Mouse (Mus musculus) liver, embryonic 13.5 days (tissue): ENCODE measurements at regions not wholly inside any gene's neighbourhood (a gene's known extent, or its start where the extent isn't known, plus 50 kb on each side); places are given as distances from the start of the nearest gene placed in this dataset.

ENCODE experiments used
- ATAC-seq: fragments of 200-750 bp; cut with Nextera tagmentation; 2 replicates; pipeline ENCODE4 v1.8.0; 2017; ENCODE audit warnings: low read depth, mild to moderate bottlenecking, moderate number of reproducible peaks, moderate library complexity
- DNase-seq: peaks from one replicate; pipeline ENCODE4 v3.0.0; 2022
- H3K27ac ChIP-seq: fragments of 300-500 bp; sonication (generic); 2 replicates; pipeline ENCODE4 v1.5.1; 2015; ENCODE audit warnings: moderate library complexity, mild to moderate bottlenecking, inconsistent platforms
- H3K27me3 ChIP-seq: fragments of 300-500 bp; sonication (generic); 2 replicates; pipeline ENCODE4 v1.6.1; 2015; ENCODE audit warnings: mild to moderate bottlenecking, inconsistent platforms
- H3K36me3 ChIP-seq: fragments of 300-500 bp; sonication (generic); 2 replicates; pipeline ENCODE4 v1.6.1; 2015; ENCODE audit warnings: mild to moderate bottlenecking, inconsistent platforms
- H3K4me1 ChIP-seq: fragments of 300-500 bp; sonication (generic); replicated peaks from 2 replicates; pipeline ENCODE4 v1.6.1; 2015; ENCODE audit warnings: inconsistent platforms
- H3K4me2 ChIP-seq: fragments of 300-500 bp; sonication (generic); 2 replicates; pipeline ENCODE4 v1.6.1; 2015; ENCODE audit warnings: inconsistent platforms, mild to moderate bottlenecking, moderate library complexity
- H3K4me3 ChIP-seq: fragments of 300-500 bp; sonication (generic); replicated peaks from 2 replicates; pipeline ENCODE4 v1.5.1; 2015; ENCODE audit warnings: mild to moderate bottlenecking, inconsistent platforms
- H3K9ac ChIP-seq: fragments of 300-500 bp; sonication (generic); 2 replicates; pipeline ENCODE4 v1.6.1; 2015; ENCODE audit warnings: mild to moderate bottlenecking, inconsistent platforms
- H3K9me3 ChIP-seq: fragments of 300-500 bp; sonication (generic); replicated peaks from 2 replicates; pipeline ENCODE4 v1.6.1; 2016; ENCODE audit warnings: inconsistent platforms
- WGBS: fragments of 180-500 bp; shearing (Covaris S2); methylation state at CpG from one replicate; pipeline ENCODE4 v1.1.7; 2015; ENCODE audit not compliant: insufficient replicate concordance; 5-methylcytosine and 5-hydroxymethylcytosine counted together

GRCm38 (mm10) chr13:63659412-63659811 lies 86.0 kb upstream of the Ptch1 start:
- no peak overlapping the region for H3K4me2 ChIP-seq
- H3K36me3 ChIP-seq, result no peaks in the 10 kb centered on the region
- H3K9me3 ChIP-seq, result no peaks in the 10 kb centered on the region
- 75% methylated on average over 7 of the region's 7 CpGs for WGBS
- no peak overlapping the region for H3K27ac ChIP-seq
- no peak for ATAC-seq
- H3K9ac ChIP-seq, result no peak overlapping the region
- no peak overlapping the region for H3K4me3 ChIP-seq
- DNase-seq, result no peak
- no peaks in the 10 kb centered on the region for H3K27me3 ChIP-seq
- H3K4me1 ChIP-seq, result no peaks in the 10 kb centered on the region

GRCm38 (mm10) chr13:63660431-63660830 lies 87.0 kb upstream of the Ptch1 start:
- no peak overlapping the region for H3K4me2 ChIP-seq
- no peaks in the 10 kb centered on the region for H3K9me3 ChIP-seq
- ATAC-seq (no peak), DNase-seq (no peak)
- H3K27me3 ChIP-seq, result no peaks in the 10 kb centered on the region
- H3K36me3 ChIP-seq, result no peaks in the 10 kb centered on the region
- H3K27ac ChIP-seq, result no peak overlapping the region
- H3K4me1 ChIP-seq, result no peaks in the 10 kb centered on the region
- no peak overlapping the region for H3K4me3 ChIP-seq
- WGBS, result 60% methylated on average over 4 of the region's 4 CpGs
- H3K9ac ChIP-seq, result no peak overlapping the region

GRCm38 (mm10) chr13:63668576-63668975 lies 95.2 kb upstream of the Ptch1 start:
- WGBS, result 35% methylated on average over 4 of the region's 4 CpGs
- Histone ChIP-seq H3K9me3 (no peaks in the 10 kb centered on the region), H3K9ac (no peak overlapping the region), H3K27me3 (no peaks in the 10 kb centered on the region), H3K4me3 (no peak overlapping the region), H3K36me3 (no peaks in the 10 kb centered on the region), H3K27ac (no peak overlapping the region), H3K4me2 (no peak overlapping the region), H3K4me1 (no peaks in the 10 kb centered on the region)
- no peak for DNase-seq
- ATAC-seq, result no peak

GRCm38 (mm10) chr13:63669031-63669430 lies 95.6 kb upstream of the Ptch1 start:
- Histone ChIP-seq H3K27me3 (no peaks in the 10 kb centered on the region), H3K4me2 (no peak overlapping the region), H3K27ac (no peak overlapping the region), H3K36me3 (no peaks in the 10 kb centered on the region), H3K9ac (no peak overlapping the region), H3K4me3 (no peak overlapping the region), H3K4me1 (no peaks in the 10 kb centered on the region), H3K9me3 (no peaks in the 10 kb centered on the region)
- WGBS, result 38% methylated on average over 2 of the region's 2 CpGs
- ATAC-seq (no peak), DNase-seq (no peak)

GRCm38 (mm10) chr13:63672425-63672824 lies 99.0 kb upstream of the Ptch1 start:
- Histone ChIP-seq H3K36me3 (no peaks in the 10 kb centered on the region), H3K4me1 (no peaks in the 10 kb centered on the region), H3K4me3 (no peak overlapping the region), H3K4me2 (no peak overlapping the region), H3K9ac (no peak overlapping the region), H3K27ac (no peak overlapping the region), H3K9me3 (no peaks in the 10 kb centered on the region), H3K27me3 (no peaks in the 10 kb centered on the region)
- no peak for DNase-seq
- no peak for ATAC-seq
- 52% methylated on average over 4 of the region's 4 CpGs for WGBS

- DNase-seq, result no peak
- no peaks in the 10 kb centered on the region for H3K36me3 ChIP-seq
These were observed 104.3 kb upstream of the Ptch1 start for GRCm38 (mm10) chr13:63677696-63678095.

GRCm38 (mm10) chr13:63678265-63679260 lies 105.2 kb upstream of the Ptch1 start:
- 48% methylated on average over 10 of the region's 10 CpGs for WGBS
- no peak overlapping the region for H3K9ac ChIP-seq
- H3K4me2 ChIP-seq, result no peak overlapping the region
- H3K27ac ChIP-seq, result no peak overlapping the region
- DNase-seq (no peak), ATAC-seq (no peak)
- no peaks in the 10 kb centered on the region for H3K4me1 ChIP-seq
- no peaks in the 10 kb centered on the region for H3K36me3 ChIP-seq
- H3K9me3 ChIP-seq, result no peaks in the 10 kb centered on the region
- H3K27me3 ChIP-seq, result no peaks in the 10 kb centered on the region
- H3K4me3 ChIP-seq, result no peak overlapping the region

More at GRCm38 (mm10) chr13:63677696-63678095, 104.3 kb upstream of the Ptch1 start:
- no peak overlapping the region for H3K9ac ChIP-seq
- no peaks in the 10 kb centered on the region for H3K4me1 ChIP-seq
- no peak for ATAC-seq
- H3K4me2 ChIP-seq, result no peak overlapping the region
- no peaks in the 10 kb centered on the region for H3K27me3 ChIP-seq
- H3K27ac ChIP-seq, result no peak overlapping the region
- whole genome bisulfite sequencing, result 41% methylated on average over 2 of the region's 2 CpGs
- no peaks in the 10 kb centered on the region for H3K9me3 ChIP-seq
- H3K4me3 ChIP-seq, result no peak overlapping the region

- Histone ChIP-seq H3K4me2 (no peak overlapping the region), H3K27me3 (no peaks in the 10 kb centered on the region), H3K27ac (no peak overlapping the region), H3K36me3 (no peaks in the 10 kb centered on the region), H3K9me3 (no peaks in the 10 kb centered on the region), H3K4me3 (no peak overlapping the region), H3K4me1 (no peaks in the 10 kb centered on the region), H3K9ac (no peak overlapping the region)
- DNase-seq (no peak), ATAC-seq (no peak)
- WGBS, result 24% methylated on average over 4 of the region's 4 CpGs
These were observed 108.9 kb upstream of the Ptch1 start for GRCm38 (mm10) chr13:63682341-63682740.

- H3K9ac ChIP-seq, result no peak overlapping the region
- no peaks in the 10 kb centered on the region for H3K9me3 ChIP-seq
- H3K36me3 ChIP-seq, result no peaks in the 10 kb centered on the region
- no peak for DNase-seq
- ATAC-seq, result no peak
- H3K4me1 ChIP-seq, result no peaks in the 10 kb centered on the region
- no peak overlapping the region for H3K27ac ChIP-seq
- WGBS, result 67% methylated on average over 5 of the region's 5 CpGs
- no peak overlapping the region for H3K4me3 ChIP-seq
- no peaks in the 10 kb centered on the region for H3K27me3 ChIP-seq
- H3K4me2 ChIP-seq, result no peak overlapping the region
These were observed 118.6 kb upstream of the Ptch1 start for GRCm38 (mm10) chr13:63691974-63692373.

- ATAC-seq (no peak), DNase-seq (no peak)
- Histone ChIP-seq H3K4me2 (no peak overlapping the region), H3K9ac (no peak overlapping the region), H3K4me1 (no peaks in the 10 kb centered on the region), H3K36me3 (no peaks in the 10 kb centered on the region), H3K9me3 (no peaks in the 10 kb centered on the region), H3K27me3 (no peaks in the 10 kb centered on the region), H3K27ac (no peak overlapping the region), H3K4me3 (no peak overlapping the region)
- WGBS, result 71% methylated on average over 5 of the region's 5 CpGs
These were observed 120.2 kb upstream of the Ptch1 start for GRCm38 (mm10) chr13:63693636-63694035.

- Histone ChIP-seq H3K9ac (no peak overlapping the region), H3K4me1 (peaks cover 11% of the 10 kb centered on the region), H3K4me2 (no peak overlapping the region), H3K4me3 (no peak overlapping the region), H3K9me3 (no peaks in the 10 kb centered on the region), H3K36me3 (no peaks in the 10 kb centered on the region), H3K27ac (no peak overlapping the region), H3K27me3 (no peaks in the 10 kb centered on the region)
- whole genome bisulfite sequencing, result 35% methylated on average over 3 of the region's 3 CpGs
- DNase-seq (peak; percentile 4), ATAC-seq (no peak)
These were observed 118.6 kb upstream of the Ercc6l2 start for GRCm38 (mm10) chr13:63696399-63696798.

GRCm38 (mm10) chr13:63699624-63700023 lies 115.4 kb upstream of the Ercc6l2 start:
- WGBS, result 50% methylated on average over 2 of the region's 2 CpGs
- H3K27ac ChIP-seq, result no peak overlapping the region
- no peak overlapping the region for H3K4me2 ChIP-seq
- no peak for DNase-seq
- H3K4me1 ChIP-seq, result peaks cover 16% of the 10 kb centered on the region
- no peaks in the 10 kb centered on the region for H3K9me3 ChIP-seq
- no peak overlapping the region for H3K9ac ChIP-seq
- no peaks in the 10 kb centered on the region for H3K36me3 ChIP-seq
- H3K4me3 ChIP-seq, result no peak overlapping the region
- H3K27me3 ChIP-seq, result no peaks in the 10 kb centered on the region
- no peak for ATAC-seq
